ENCODE assay signal across 8 mouse cellular contexts in genomic region chr13:92740671-92741270, GRCm38 (mm10). TPM values are rescaled to one million over a fixed set of nuclear protein-coding genes. Genes with fewer than 3 reads are reported as not detected.
DNase-seq lines count a peak whose midpoint lies in the region; ATAC-seq and TF ChIP-seq lines count a peak whose summit lies in the region.

No protein-coding gene starts in this region.

- peak; percentile 61 for ATAC-seq in activated CD4-positive, CD25-positive, alpha-beta regulatory T cell, adult 4 months
- ATAC-seq in intestine, embryonic 15.5 days: 0 out of 2 replicates have a peak, but pooled peaks have one; percentile 62

- no peak overlapping the region for H3K9ac ChIP-seq in intestine, embryonic 15.5 days

- H3K27ac ChIP-seq in spleen, adult 2 months (ENCODE audit: insufficient read depth, low read length): no peak overlapping the region
- no peak overlapping the region for H3K27ac ChIP-seq in embryonic fibroblast, embryonic 13.5 days (ENCODE audit: insufficient read depth, low read length)
- H3K27ac ChIP-seq in intestine, embryonic 15.5 days: no peak overlapping the region

- peaks cover 12% of the 10 kb centered on the region; the same call in 1 of the 2 replicates for H3K4me1 ChIP-seq in spleen, adult 2 months (ENCODE audit: control insufficient read depth, insufficient read depth, insufficient read length)
- H3K4me1 ChIP-seq in embryonic fibroblast, embryonic 13.5 days (ENCODE audit: control insufficient read depth, insufficient read depth, low read length): no peaks in the 10 kb centered on the region
- 0 out of 2 replicates have a peak, but pooled peaks cover 4% of the 10 kb centered on the region for H3K4me1 ChIP-seq in intestine, embryonic 15.5 days (replicated peaks)

- H3K27me3 ChIP-seq in spleen, adult 2 months (ENCODE audit: control insufficient read depth, insufficient read depth, low read length): no peaks in the 10 kb centered on the region
- no peaks in the 10 kb centered on the region for H3K27me3 ChIP-seq in intestine, embryonic 15.5 days (replicated peaks)

- H3K9me3 ChIP-seq in intestine, embryonic 15.5 days: no peaks in the 10 kb centered on the region

- WGBS in spleen, adult 2 months: 20% methylated on average over 2 of the region's 2 CpGs
- 10% methylated on average over 2 of the region's 2 CpGs for WGBS in intestine, embryonic 15.5 days

- intact Hi-C loops in left cerebral cortex, postnatal 4 days (cut with DNase I): loop anchor here (2.0 to 5.0 kb wide), 2 partner anchors 160 to 383 kb away; partner anchors contain the start of gene Msh3

- peak; percentile 54; the same call in 1 of the 2 replicates for TF ChIP-seq CTCF in spleen, adult 2 months (IDR thresholded peaks at IDR 0.05; ENCODE audit: extremely low read depth, insufficient read depth, insufficient read length, insufficient replicate concordance)
- TF ChIP-seq CTCF in embryonic fibroblast, embryonic 13.5 days (IDR thresholded peaks at IDR 0.05; ENCODE audit: borderline replicate concordance, insufficient read depth, low read length): peak; percentile 10; the same call in 1 of the 2 replicates

- peak in 1 of 2 experiments; percentile 41 for DNase-seq in spleen, adult 2 months (ENCODE audit: low read depth in 1 of 2, low spot score in 2 of 2)
- DNase-seq in spleen, postnatal 10 days (ENCODE audit: low spot score in 2 of 2): no peak
- peak; percentile 62 for DNase-seq in lung, postnatal 10 days
- peak; percentile 43 for DNase-seq in retina, postnatal 7 days (ENCODE audit: low read depth, low spot score)
- no peak for DNase-seq in left cerebral cortex, postnatal 4 days

- H3K4me2 ChIP-seq in intestine, embryonic 15.5 days (replicated peaks): no peak overlapping the region

- no peak for TF ChIP-seq POLR2A in spleen, adult 2 months (IDR thresholded peaks at IDR 0.05; ENCODE audit: low read depth, low read length)
- TF ChIP-seq POLR2A in embryonic fibroblast, embryonic 13.5 days (IDR thresholded peaks at IDR 0.05; ENCODE audit: low read depth, low read length): no peak

- H3K4me3 ChIP-seq in spleen, adult 2 months (ENCODE audit: extremely low read depth, insufficient read depth, insufficient read length): no peak overlapping the region
- no peak overlapping the region for H3K4me3 ChIP-seq in embryonic fibroblast, embryonic 13.5 days (ENCODE audit: insufficient read depth, low read length)
- H3K4me3 ChIP-seq in intestine, embryonic 15.5 days (replicated peaks): no peak overlapping the region

- H3K36me3 ChIP-seq in spleen, adult 2 months (ENCODE audit: control insufficient read depth, insufficient read depth, low read length): no peaks in the 10 kb centered on the region
- H3K36me3 ChIP-seq in intestine, embryonic 15.5 days: no peaks in the 10 kb centered on the region

RNA-seq across cellular contexts. Expression of gene Thbs4, which starts 53.8 kb away (rescaled TPM):
- 3.3 and 3.4 TPM in 2 replicates for polyA plus RNA-seq in spleen, adult 2 months (2012; rRNA removed)
- polyA plus RNA-seq in activated CD4-positive, CD25-positive, alpha-beta regulatory T cell, adult 4 months (2017; shearing (Covaris generic)): not detected
- polyA plus RNA-seq in embryonic fibroblast, embryonic 13.5 days (2011; ENCODE audit: insufficient read length, low read depth, missing spikeins): 0.65 and 2.6 TPM in 2 replicates
- 23.2 TPM in 2 replicates for polyA plus RNA-seq in intestine, embryonic 15.5 days (2015; fragmentation: Nextera tagmentation; extraction: Ambion mirVana)
- total RNA-seq in left cerebral cortex, postnatal 4 days (2021): 1 to 10 TPM; 1.2 to 2.1 TPM

Comparison
In these comparisons a context has a peak if more than half of its experiments do, and no peak if none do; other contexts are left out.
1. DNase-seq: peak in lung, postnatal 10 days (single experiment) and retina, postnatal 7 days (single experiment); none in spleen, postnatal 10 days (0 of 2) and left cerebral cortex, postnatal 4 days (single experiment).